Mouse (Mus musculus) megakaryocyte, embryonic 14.5 days (primary cell): ENCODE data around the gene Tbx3. TPM values are rescaled to one million over a fixed set of nuclear protein-coding genes. Genes with fewer than 3 reads are reported as not detected.

Experiments
- H3K27me3 ChIP-seq: replicated peaks from 2 replicates; pipeline ENCODE3; 2012; ENCODE audit warnings: inconsistent platforms
- H3K36me3 ChIP-seq: replicated peaks from 2 replicates; pipeline ENCODE3; 2012; ENCODE audit warnings: low read length, inconsistent platforms, mixed read lengths
- H3K4me1 ChIP-seq: 2 replicates; pipeline ENCODE4 v1.6.1; 2012; ENCODE audit warnings: inconsistent platforms
- H3K4me3 ChIP-seq: replicated peaks from 2 replicates; pipeline ENCODE3; 2012; ENCODE audit warnings: moderate library complexity, mild to moderate bottlenecking, inconsistent platforms
- H3K9me3 ChIP-seq: 2 replicates; pipeline ENCODE4 v1.6.1; 2012; ENCODE audit warnings: inconsistent platforms
- FLI1 ChIP-seq: IDR thresholded peaks from 2 replicates; pipeline ENCODE4 v1.6.1; 2012; ENCODE audit warnings: low read length, inconsistent platforms, mixed read lengths
- GATA1 ChIP-seq: IDR thresholded peaks from 3 replicates; pipeline ENCODE4 v1.6.1; 2012; ENCODE audit warnings: mixed read lengths, low read length, inconsistent platforms, borderline replicate concordance
- polyA plus RNA-seq: library from polyadenylated mRNA; stranded (reverse); fragments of >175 nt; gene quantifications from 2 replicates; pipeline ENCODE4 v1.2.3, GENCODE M21; 2012; ENCODE audit warnings: low replicate concordance; ENCODE audit not compliant: insufficient read depth

Tbx3 gene
- polyA plus RNA-seq, result 0.45 TPM in 1 of 2 replicates, not detected in the other

DNA sequence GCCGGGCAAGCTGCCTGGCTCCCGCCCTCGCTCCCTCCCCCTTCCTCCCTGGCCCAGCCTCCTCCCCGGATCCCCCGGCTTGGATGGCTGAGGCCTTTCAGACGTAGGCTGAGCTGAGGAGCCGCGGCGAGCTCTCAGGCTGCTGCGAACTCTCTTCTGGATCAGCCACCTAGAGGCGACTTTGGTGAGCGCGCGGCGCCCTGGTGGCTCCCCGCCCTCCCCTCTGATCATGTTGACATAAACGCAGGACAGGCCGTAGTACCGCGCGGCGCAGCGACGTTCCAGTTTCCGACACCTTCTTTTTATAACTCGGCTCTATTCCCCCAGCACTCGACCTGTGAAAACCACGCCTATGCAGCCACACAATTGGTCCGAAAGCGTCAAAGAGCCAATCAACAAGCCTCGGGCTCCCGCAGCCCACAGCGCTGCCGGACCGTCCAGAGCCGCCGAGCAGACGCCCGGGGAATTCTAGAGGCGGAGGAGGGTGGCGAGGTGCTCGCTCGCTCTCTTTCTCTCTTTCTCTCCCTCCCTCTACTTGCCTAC is at the start of gene Tbx3:
Gene Tbx3 (plus strand): TSS at position 104 of the 543 bp plus-strand sequence.
- Histone ChIP-seq H3K4me1 (peaks cover 29% of the 10 kb centered on the region), H3K27me3 (peaks cover 98% of the 10 kb centered on the region), H3K4me3 (peak within 1 kb of the TSS; percentile 83), H3K9me3 (no peaks in the 10 kb centered on the region), H3K36me3 (no peaks in the 10 kb centered on the region)
- no peak for TF ChIP-seq FLI1
- no peak for TF ChIP-seq GATA1

DNA sequence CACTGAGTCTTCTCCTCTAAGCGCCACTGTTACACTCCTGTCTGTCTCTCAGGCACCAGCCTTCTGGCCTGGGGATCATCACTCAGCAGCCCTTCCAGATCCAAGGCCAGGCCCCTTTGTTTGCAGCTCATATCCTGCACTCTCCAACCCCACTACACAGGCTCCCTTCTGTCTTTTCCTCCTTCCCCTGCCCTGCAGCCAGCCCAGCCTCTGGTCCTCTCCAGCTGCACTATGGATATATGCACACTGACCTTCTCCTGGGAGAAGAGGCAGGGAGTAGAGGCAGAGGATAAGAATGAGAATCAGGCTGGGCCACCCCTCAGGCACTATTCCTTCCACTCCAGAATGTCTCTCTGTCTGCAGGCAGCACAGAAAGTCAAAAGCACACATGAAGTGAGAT is 48.4 kb upstream of the Tbx3 start:
- no peaks in the 10 kb centered on the region for H3K36me3 ChIP-seq

DNA sequence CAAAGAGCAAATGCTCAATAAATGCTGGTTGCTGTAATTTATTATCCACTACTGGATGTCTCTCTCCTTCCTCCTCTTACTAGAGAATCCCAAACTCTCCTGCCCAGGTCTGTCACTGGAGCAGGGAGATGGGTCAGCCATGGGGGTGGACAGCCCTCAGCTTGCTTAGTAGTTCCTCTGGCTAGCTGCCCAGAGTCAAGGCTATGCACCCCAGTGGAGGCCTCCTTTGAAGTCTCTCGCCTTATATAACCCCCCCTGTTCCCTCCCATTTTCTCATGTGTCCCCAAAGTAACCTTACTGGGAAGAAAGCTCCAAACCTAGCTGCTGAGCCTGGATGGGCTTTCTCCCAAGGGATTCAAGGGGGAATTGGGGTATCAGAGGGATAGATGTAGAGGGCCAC is 45.9 kb upstream of the Tbx3 start:
- H3K9me3 ChIP-seq, result no peaks in the 10 kb centered on the region
- H3K4me3 ChIP-seq, result no peak overlapping the region
- no peaks in the 10 kb centered on the region for H3K36me3 ChIP-seq
- H3K27me3 ChIP-seq, result peaks cover 54% of the 10 kb centered on the region
- TF ChIP-seq GATA1, result no peak
- no peak for TF ChIP-seq FLI1
- no peaks in the 10 kb centered on the region for H3K4me1 ChIP-seq

More for the DNA sequence above, 48.4 kb upstream of the Tbx3 start:
- no peak overlapping the region for H3K4me3 ChIP-seq
- no peaks in the 10 kb centered on the region for H3K4me1 ChIP-seq
- H3K9me3 ChIP-seq, result no peaks in the 10 kb centered on the region
- peaks cover 39% of the 10 kb centered on the region for H3K27me3 ChIP-seq
- TF ChIP-seq GATA1, result no peak
- TF ChIP-seq FLI1, result no peak

DNA sequence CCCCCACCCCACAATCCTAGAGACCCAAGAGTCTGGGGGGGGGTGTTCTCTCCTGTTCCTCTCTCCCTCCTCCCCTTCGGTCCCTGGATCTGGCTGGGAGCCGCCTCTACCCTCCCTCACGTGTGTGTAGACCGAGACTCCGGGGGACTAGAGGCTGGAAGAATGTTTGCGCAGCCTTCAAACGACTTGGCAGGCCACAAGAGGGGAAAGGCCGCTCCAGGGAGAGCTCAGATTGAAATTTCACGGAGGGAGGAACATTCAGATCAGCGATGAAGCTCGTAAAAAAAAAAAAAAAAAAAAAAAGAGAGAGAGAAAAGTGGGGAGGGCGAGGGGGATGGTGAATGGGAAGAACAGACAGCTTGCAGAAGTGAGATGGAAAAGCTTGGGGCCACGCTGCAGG is 44.9 kb upstream of the Tbx3 start:
- H3K4me1 ChIP-seq, result no peaks in the 10 kb centered on the region
- H3K4me3 ChIP-seq, result no peak overlapping the region
- H3K36me3 ChIP-seq, result no peaks in the 10 kb centered on the region
- TF ChIP-seq GATA1 (no peak), FLI1 (no peak)
- H3K9me3 ChIP-seq, result no peaks in the 10 kb centered on the region
- peaks cover 50% of the 10 kb centered on the region for H3K27me3 ChIP-seq

DNA sequence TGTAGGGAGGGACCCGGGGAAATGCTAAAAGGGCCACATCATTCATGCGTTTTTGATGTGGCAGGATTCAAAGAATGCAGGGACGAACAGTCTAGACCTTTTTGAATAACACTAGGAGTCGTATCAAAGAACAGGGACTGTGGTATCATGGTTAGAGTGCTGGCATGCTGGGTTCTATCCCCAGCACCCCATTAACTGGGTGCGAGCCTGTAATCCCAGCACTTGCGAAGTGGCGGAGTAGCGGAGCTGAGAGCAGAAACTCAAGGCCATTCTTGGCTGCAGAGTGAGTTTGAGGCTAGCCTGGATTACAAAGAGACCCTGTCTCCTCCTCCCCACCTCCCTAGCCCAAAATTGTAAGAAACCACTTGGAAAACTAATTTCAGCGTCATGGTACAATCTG is 44.3 kb upstream of the Tbx3 start:
- no peaks in the 10 kb centered on the region for H3K9me3 ChIP-seq
- no peaks in the 10 kb centered on the region for H3K36me3 ChIP-seq
- H3K4me3 ChIP-seq, result no peak overlapping the region
- TF ChIP-seq GATA1, result no peak
- TF ChIP-seq FLI1, result no peak
- peaks cover 52% of the 10 kb centered on the region for H3K27me3 ChIP-seq
- H3K4me1 ChIP-seq, result no peaks in the 10 kb centered on the region

DNA sequence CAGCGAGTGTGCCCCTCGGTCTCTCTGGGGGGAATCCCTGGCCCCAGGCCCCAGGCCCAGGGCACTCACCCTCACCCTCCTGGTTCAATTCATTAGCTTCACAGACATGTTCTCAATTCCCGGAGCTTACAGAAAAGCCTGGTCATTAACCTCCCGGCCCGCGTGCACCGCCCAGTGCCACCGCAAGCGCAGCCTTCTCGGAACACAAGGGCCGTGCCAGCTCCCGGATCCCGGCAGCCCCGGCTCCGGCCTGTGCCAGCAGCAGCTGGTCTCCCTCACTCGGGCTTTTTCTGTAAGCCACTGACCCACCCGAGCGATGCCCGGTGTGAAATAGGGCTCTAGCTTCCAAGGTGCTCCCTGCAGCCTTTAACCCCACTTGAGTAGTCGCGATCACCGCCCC is 43.8 kb upstream of the Tbx3 start:
- H3K4me3 ChIP-seq, result no peak overlapping the region
- H3K36me3 ChIP-seq, result no peaks in the 10 kb centered on the region
- H3K27me3 ChIP-seq, result peaks cover 52% of the 10 kb centered on the region
- no peaks in the 10 kb centered on the region for H3K9me3 ChIP-seq
- TF ChIP-seq GATA1 (no peak), FLI1 (no peak)
- no peaks in the 10 kb centered on the region for H3K4me1 ChIP-seq

DNA sequence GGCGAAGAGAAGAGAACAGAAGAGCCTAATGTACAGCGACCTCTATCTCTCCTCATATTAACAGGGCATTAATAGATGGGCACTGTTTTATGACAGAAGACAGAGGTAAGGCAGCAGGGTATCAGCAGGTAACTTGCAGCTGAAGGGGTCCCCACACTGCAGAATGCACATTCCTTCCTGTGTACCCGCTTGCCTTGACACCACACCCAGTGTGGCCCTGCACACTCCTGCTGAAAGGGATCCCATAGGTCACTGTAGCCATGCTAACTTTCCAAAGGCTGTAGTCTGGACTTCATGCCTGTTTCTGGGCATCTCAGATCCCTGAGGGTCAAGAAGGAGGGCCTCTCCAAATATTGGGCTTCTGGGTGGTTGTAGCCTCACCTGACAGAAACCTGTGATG is 42.4 kb upstream of the Tbx3 start:
- peaks cover 49% of the 10 kb centered on the region for H3K27me3 ChIP-seq
- TF ChIP-seq FLI1 (no peak), GATA1 (no peak)
- H3K4me3 ChIP-seq, result no peak overlapping the region
- H3K4me1 ChIP-seq, result no peaks in the 10 kb centered on the region
- no peaks in the 10 kb centered on the region for H3K9me3 ChIP-seq
- H3K36me3 ChIP-seq, result no peaks in the 10 kb centered on the region

DNA sequence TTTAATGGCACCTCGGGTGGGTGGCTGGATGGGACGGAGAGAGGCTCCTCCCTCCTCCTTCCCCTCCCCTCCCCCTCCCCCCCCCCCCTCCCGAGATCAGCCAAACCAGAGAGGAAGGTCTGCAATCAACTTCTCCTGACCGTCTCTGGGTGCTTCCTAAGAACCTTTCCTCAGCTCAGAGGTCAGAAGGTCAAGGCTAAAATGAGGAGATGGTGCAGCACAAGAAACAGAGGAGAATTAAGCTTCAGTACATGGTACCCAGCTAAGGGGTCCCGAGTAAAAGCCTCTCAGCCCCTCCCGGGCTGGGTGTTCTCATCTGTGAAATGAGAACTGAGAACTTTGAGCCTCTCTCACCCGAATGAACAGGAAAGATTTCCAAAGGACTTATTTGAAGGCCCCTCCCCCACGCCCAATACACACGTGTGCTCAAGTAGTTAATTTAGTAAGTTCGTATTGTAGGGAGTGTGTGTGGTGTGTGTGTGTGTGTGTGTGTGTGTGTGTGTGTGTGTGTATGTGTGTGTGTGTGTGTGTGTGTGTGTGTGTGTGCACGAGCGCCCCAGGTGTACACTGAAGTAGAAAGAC is 41.6 kb upstream of the Tbx3 start:
- Histone ChIP-seq H3K9me3 (no peaks in the 10 kb centered on the region), H3K4me1 (no peaks in the 10 kb centered on the region), H3K36me3 (no peaks in the 10 kb centered on the region), H3K4me3 (no peak overlapping the region), H3K27me3 (peaks cover 49% of the 10 kb centered on the region)
- TF ChIP-seq GATA1 (no peak), FLI1 (no peak)

DNA sequence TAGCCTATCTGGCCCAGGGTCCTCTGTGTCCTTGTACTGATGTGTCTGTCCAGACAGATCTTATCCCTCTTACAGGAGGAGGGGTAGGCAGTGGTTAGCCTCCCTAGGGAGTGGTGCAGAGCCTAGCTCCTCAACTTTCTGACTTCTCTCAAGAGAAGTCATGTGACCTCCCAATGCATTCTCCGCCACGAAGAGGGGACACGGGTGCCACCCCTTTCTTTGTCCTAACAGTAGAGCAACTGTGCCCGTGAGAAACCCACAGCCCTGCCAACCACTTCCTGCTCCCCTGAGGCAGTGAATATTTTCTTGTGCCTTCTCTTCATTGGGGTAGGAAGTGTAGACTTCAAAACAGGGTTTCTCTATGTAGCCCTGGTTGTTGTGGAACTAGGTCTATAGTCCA is 36.9 kb upstream of the Tbx3 start:
- TF ChIP-seq FLI1 (no peak), GATA1 (no peak)
- Histone ChIP-seq H3K27me3 (peaks cover 9% of the 10 kb centered on the region), H3K9me3 (no peaks in the 10 kb centered on the region), H3K36me3 (no peaks in the 10 kb centered on the region), H3K4me1 (no peaks in the 10 kb centered on the region), H3K4me3 (no peak overlapping the region)

DNA sequence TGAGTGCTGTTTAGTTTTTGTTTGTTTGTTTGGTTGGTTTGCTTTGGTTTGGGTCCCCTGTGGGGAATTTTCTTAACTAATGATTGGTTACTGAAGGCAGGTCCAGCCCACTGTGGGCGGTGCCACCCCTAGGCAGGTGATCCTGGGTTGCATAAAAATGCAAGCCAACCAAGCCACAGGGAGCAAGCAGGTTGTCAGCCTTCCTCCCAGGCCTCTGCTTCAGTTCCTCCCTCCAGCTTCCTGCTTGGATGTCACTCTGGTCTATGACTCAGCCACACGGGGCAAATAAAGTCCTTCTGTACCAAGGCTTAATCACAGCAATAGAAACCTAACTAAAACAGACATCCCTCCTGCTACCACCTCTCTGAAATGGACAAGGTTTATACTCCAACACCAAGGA is 35.6 kb upstream of the Tbx3 start:
- no peak overlapping the region for H3K4me3 ChIP-seq
- H3K9me3 ChIP-seq, result no peaks in the 10 kb centered on the region
- TF ChIP-seq FLI1, result no peak
- no peak for TF ChIP-seq GATA1
- H3K36me3 ChIP-seq, result no peaks in the 10 kb centered on the region
- peaks cover 4% of the 10 kb centered on the region for H3K27me3 ChIP-seq
- H3K4me1 ChIP-seq, result no peaks in the 10 kb centered on the region

DNA sequence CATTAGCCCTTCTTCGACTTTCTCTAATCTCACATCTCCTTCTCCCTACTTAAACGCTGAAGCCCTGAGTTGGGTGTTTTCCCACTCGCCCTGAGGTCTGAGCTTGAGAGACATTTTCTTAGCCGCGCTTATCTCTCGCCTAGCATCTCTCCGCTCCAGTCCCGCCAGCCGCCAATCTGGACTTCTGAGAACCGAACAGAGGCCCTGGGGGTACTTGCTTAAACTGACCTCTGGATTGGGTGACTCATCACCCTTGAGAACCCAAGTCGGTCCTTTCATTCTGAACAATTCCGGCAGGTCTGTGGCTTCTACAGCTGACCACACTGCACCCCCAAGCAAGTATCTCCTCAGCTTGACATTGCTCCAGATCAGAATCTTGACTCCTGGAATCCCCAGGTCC is 32.2 kb upstream of the Tbx3 start:
- Histone ChIP-seq H3K9me3 (no peaks in the 10 kb centered on the region), H3K27me3 (peaks cover 16% of the 10 kb centered on the region), H3K36me3 (no peaks in the 10 kb centered on the region), H3K4me1 (no peaks in the 10 kb centered on the region), H3K4me3 (no peak overlapping the region)
- no peak for TF ChIP-seq GATA1
- TF ChIP-seq FLI1, result no peak
